Mouse (Mus musculus): Measurements from ENCODE around the gene Cdc42se1.

Gene Cdc42se1

DNA sequence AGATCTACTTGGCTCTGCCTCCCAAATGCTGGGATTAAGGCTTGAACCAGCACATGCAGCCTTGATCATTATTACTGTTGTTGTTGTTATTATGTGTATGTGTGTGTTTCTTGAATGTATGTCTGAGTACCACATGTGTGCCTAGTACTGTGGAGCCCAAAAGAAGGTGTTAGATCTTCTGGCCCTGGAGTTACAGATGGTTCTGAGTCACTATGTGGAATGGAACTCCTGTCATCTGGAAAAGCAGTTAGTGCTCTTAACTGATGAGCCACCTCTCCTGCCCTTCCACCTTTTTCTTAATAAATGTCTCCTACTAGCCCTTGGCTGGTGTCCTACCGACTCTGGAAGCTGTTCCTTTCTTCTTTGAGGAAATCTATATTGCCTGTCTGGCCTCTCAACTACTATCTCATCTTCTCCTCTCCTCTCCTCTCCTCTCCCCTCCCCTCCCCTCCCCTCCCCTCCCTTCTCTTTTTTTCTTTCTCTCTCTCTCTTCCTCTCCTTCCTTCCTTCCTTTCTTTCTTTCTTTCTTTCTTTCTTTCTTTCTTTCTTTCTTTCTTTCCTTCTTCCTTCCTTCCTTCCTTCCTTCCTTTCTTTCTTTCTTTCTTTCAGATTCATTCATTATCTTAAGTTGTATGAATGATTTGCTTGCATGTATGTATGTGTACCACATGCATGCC is 19.3 kb downstream of the Cdc42se1 start:
- no peak for DNase-seq (ENCODE audit: low spot score in 2 of 2)

DNA sequence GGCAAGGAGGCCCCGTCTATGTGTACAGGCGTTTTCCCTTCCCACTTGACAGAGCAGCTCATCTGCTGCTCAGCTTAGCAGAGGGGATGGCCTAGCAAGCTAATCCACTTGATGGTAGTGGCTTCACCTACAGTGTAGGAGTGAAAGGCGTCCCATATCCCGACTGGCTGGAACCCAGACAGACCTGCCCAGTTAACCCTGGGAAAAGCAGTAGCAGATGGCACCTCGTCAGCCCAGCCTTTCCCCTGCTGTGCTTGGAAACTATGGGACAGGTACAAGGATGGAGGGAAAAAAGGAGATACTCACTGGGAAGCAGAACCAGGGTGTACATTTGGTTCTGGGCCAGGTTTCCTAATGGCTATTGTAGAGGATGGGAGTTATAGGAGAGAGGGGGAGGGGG is 21.8 kb downstream of the Cdc42se1 start:
- DNase-seq (ENCODE audit: low spot score in 2 of 2), result no peak

DNA sequence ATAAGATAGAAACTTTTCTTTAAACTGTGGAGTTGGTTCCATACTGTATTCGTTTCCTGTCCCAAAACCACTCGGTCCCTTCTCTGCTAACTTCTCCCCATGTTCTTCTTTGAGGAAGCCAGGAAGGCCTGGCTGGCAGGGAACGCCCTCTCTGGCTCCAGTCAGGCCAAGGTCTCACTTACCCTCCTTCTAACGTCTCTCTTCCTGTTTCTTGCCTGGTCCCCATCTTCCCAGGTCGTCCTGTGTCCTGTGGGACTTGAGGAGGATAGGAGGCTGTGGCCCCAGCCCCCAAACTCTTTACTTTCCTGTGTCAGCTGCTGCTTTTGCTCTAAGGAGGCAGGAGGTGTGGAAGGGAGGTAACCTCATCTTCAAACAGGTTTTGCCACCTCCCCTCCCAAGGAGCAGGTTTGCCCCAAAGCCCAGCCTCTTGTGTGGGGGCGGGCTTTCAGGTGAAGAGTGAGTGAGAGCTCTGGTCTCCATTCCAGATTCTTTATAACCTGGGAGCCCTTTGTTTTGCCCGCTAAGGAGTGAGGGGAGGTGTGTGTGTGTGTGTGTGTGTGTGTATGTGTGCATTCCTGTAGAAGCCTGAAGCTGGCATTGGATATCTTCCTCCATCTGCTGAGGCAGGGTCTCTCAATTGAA is 22.4 kb downstream of the Cdc42se1 start, which contains the start of gene Bnipl:
Gene Bnipl, minus strand, starts transcription at position 411 of the 642 bp plus-strand sequence.
- no peak for DNase-seq (ENCODE audit: low spot score in 2 of 2)

DNA sequence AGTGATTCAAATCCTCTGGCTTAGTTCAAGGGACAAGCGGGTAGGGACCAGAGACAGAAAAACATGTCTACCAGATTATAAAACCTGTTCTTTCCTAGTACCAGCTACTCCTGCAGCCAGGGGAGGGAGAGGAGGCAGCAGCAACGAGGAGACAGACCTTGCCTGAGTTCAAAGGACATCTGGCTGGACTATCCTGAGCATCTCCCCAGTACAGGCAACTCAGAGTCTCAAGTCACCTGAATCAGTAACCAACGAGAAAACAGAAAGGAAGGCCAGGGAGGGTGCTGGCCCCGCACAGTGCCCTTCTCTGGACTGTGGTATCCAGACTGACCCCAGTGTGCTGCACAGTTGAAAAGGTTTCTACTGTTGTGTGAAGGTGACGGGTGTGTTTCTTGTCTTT is 28.4 kb downstream of the Cdc42se1 start:
- DNase-seq (ENCODE audit: low spot score in 2 of 2), result no peak

DNA sequence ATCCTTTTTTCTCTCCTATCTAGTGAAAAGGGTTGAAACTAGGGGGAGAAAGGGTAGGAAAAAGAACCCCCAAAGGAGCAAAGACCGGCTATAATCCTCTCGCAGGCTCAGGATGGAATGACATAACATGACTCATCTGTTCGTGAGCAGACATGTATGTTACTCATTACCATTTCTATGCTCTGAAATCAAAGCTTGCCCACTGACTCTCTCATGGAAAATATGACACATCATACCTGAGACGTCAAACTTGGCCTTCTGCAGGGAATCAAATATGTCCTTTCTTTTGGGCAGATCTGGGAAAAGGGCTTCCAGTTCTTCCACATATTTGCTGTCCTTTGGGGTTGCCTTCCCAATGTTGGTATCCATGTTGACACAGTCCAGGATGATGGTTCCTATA is 33.4 kb downstream of the Cdc42se1 start:
- DNase-seq (ENCODE audit: low spot score in 2 of 2), result no peak

DNA sequence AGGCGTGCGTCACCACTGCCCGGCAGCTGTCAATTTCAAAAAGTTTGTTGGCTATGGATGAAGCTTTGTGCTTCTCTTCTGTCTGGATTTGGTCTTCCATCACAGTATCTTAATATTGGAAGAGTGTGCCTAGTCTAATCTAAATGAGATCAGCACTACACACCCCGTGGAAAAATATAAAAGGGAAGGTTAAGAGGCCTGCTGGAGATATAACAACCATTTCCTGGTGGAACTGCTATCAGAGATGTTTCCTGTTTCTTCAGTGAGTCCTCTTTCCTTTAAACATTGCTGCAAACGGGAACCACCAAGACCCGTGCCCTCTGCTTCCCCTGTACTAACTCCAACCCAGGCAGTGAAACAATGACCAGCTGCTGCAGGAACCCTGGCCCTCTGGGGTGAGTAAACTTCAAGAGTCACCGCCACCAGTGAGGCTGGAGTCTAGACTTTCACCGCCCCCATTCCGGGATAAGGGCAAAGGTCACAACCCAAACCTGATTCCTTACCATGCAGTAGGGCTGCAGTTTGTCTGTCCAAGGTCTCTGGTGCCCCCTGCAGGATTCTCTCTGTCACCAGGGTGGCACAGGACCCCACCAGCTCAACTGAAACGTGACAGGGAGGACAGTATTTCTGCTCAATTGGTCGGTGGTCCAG is 34.7 kb downstream of the Cdc42se1 start:
- DNase-seq (ENCODE audit: low spot score in 2 of 2), result peak; percentile 78 to 88

DNA sequence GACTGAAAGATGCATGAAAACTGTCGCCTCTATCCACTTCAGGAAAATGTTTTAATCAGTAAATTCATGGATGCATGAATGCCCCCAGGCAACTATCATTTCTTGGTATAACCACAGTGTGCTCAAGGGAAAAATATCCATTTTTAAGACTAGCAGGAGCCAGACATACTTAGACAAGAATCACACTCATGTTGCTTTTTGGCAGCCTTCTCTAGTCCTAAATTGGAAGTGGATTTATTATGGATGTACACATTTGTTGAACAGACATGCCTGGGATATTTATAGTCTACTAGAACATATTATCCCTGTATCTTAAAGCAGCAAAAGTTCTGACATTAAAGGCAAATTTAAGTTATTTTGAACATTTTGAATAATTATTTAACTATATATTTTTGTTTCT is 36.2 kb downstream of the Cdc42se1 start:
- no peak for DNase-seq (ENCODE audit: low spot score in 2 of 2)

DNA sequence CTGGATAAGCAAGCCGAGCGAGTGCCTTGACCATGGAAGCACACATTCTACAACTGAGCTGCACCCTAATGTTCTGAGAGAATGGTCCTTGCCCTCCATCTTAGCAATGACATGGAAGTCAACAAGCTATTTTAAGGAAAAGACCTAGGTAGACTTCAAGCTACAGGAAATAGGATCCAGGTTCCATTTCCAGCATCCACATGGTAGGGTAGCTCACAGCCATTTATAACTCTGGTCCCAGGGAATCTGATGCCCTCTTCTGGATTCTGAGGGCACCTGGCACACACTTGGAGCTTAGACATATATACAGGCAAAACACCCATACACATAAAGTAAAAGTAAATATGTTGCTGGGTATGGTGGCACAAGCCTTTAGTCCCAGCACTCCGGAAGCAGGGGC is 37.5 kb downstream of the Cdc42se1 start:
- DNase-seq (ENCODE audit: low spot score in 2 of 2), result no peak

DNA sequence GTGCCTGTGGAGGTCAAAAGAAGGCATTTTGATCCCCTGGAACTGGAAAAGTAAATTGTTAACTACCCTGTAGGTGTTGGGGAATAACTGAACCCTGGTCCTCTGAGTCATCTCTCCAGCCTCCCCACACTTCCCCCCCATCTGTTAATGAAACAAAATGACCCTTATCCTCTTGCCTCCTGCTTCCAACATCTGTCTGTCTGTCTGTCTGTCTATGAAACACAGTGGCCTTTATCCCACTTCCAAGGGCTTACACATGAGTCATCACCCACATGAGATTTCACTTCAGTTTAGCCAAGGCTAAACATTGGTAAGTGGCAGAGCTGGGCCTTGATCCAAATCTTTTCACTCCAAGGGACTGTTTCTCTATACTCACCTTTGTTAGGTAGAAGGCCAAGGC is 39.3 kb downstream of the Cdc42se1 start:
- no peak for DNase-seq (ENCODE audit: low spot score in 2 of 2)

DNA sequence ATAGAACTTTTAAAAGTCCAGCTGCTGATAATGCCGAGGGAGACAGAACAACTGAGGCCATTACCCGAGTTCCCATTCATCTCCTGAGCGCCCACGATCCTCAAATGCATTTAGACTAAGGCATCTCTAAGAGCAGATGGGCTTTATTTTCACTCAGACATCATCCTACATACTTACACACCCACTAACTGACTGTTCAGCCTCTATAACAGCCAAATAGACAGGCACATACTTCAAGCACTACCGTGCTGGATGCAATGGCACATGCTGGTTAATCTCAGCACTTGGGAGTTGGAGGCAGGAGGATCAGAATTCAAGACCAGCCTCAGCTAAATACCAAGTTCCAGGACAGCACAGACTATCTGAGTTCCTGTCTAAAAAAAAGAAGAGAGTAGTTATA is 41.3 kb downstream of the Cdc42se1 start:
- DNase-seq (ENCODE audit: low spot score in 2 of 2), result no peak

DNA sequence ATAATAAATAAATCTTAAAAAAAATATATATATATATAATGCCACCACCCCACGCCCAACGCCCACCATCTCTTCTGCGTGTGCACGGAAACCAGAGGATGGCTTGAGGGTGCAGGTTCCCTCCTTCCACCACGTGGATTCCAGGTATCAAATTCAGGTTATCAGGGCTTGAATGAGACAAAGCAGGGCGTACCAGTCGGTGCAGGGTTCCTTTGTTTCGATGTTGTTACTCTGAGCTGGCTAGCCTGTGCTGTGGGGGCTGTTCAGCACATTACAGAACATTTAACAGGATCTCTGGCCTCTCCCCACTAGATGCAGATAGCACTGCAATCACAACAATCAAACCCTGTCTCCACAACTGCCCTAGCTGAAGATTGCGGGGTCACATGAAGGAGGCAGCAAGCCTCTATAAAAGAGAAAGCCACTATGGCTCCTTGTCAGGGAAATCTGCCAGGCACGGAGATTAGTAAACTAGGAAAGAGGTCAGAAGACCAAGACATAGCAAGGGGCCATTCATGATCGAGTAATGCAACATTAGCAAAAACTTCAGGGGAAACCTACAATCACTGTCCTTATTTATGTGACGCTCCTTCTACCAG is 42.3 kb downstream of the Cdc42se1 start:
- no peak for DNase-seq (ENCODE audit: low spot score in 2 of 2)

DNA sequence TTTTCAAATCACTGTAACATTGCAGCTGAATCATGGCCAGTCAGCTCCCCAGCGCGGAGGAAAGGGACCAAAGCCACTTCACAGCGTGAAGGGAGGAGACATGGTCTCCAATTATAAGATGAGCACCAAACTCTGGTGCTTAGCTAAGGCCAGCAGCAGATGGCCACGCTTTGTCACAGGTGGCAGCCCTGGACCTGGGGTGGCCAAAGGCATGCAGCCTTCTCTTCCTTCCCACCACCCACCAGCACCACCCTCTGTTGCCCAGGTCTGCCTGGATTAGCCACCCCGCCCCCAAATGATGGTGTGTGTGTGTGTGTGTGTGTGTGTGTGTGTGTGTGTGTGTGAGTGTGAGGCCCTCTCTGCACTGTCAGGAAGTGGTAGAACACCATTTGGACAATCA is 44.9 kb downstream of the Cdc42se1 start:
- DNase-seq (ENCODE audit: low spot score in 2 of 2), result no peak

DNA sequence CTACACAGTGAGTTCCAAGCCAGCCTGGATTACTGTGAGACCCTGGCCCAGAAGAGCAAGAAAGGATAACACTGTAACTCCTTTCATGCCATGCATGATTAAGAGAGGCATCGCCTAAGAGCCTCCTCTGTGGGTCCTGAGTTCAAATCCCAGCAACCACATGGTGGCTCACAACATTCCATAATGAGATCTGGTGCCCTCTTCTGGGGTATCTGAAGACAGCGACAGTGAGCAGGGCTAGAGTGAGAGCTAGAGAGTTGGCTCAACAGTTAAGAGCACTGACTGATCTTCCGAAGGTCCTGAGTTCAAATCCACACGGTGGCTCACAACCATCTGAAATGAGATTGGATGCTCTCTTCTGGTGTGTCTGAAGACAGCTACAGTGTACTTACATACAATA is 45.9 kb downstream of the Cdc42se1 start:
- no peak for DNase-seq (ENCODE audit: low spot score in 2 of 2)

DNA sequence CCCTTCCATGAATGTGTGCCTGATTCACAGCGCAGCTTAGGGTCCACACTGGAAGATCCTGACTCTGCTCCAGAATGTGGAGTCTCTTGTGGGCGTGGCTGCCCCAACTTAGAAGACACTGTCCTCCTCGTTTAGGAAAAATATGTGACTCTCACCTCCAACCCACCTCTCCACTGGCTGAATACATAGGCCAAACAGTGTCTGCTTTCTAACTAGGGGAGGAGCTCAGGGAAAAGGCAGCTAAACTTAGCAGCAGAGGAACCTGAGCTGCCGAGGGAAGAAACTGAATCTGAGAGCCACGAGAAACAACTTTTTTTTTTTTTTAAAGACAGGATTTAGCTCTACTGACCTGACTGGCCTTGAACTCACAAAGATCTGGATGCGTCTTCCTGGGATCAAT is 46.6 kb downstream of the Cdc42se1 start:
- no peak for DNase-seq (ENCODE audit: low spot score in 2 of 2)

DNA sequence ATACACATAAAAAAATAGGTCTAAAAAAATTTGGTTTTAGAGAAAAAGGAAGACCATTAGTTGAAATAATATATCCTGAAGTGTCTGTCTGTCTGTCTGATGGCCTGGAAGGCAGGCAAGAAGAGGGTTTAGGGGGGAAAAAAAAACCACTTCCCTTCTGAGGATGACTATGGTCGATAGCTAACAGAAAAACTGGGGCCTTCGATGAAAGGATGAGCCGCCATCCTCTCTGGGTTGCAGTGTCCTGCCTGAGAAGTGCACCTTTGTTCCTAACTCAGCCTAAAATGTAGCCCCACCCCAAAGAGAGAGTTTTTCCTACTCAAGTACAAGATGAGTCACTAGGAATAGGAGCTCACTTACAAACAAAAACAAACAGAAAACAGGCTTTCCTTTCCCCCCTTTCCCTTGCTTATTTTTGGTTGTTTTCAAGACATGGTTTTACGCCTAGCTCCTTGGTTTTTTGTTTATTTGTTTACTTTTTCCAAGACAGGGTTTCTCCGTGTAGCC is 47.9 kb downstream of the Cdc42se1 start:
- DNase-seq (ENCODE audit: low spot score in 2 of 2), result no peak

DNA sequence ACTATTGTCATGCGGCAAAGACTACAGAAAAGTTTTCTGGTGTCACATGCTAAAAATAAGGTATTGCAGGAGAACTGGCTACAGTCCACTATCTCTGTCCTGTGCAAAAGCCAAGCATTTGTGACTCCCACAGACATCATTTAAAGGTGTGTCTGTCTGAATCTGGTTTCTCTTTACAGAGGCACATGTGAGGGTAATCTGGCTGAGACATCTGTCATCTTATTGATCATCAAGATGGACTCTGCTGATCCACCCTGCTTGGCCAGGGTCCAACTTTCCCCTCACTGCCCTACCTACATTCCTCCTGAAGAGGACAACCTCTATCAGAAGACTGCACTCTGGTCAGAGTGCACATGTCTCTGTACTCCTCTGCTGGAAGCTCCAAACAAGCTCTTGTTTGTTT is 48.6 kb downstream of the Cdc42se1 start:
- no peak for DNase-seq (ENCODE audit: low spot score in 2 of 2)

DNA sequence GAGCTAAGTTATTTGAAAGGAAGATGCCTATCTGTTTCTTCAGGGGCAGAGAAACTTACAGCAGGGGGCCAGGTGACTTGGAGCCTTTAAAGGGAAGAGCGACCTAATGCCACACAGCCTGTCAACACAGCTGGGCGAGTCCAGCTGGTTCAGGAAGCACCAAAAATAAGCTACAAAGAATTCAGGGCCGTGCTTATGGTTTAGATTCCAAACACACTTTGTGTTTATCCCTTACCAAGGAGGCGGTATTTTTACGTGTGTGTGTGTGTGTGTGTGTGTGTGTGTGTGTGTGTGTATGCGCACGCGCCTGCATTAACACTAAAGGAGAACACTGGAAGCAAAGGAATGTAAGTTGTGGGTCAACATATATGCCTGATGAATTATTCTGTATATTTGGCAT is 52.2 kb downstream of the Cdc42se1 start:
- no peak for DNase-seq (ENCODE audit: low spot score in 2 of 2)

DNA sequence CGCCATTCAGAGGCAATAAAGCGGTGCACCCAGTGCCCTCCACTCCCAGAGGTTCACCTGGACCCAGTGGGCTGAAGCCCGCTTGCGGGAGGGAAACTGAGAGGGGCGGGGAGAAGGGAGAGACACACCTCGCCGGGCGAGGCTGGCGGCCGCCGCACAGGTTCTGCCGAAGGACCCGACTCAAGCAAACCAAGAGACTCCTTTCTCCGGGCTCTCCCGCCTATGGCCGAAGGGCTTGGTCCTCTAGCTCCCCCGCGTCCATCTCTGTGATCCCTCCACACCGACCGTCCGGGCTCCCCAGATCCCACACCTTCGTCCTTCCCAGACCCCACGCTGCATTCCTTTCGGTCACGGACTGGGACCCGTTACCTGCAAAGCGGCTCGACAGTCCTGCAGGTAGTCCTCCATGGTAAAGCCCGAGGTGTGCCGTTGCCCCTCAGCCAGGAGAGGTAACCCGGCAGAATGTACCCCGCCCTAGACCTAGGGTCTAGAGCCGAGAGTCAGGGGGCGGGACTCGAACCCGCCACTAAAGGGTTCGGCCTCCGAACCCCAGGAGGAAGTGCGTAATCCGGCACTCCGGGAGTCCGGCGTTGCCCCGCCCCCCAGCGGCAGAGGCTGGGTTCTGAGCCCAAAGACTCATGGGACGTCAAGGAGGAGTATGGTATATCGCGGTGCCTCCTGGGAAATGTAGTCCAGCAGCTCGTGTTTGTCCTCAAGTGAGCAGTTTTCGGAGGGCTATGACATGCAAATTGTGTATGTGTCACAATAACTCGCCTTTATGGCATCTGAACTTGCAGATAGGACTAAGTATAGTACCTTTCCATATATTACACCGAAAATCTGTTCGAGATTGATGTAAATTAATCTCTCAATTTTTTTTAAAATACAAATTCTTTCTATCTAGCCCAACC is 52.9 kb downstream of the Cdc42se1 start, which contains the start of the genes Mindy1 and Prune1:
Gene Mindy1, plus strand, starts transcription at position 130 of the 911 bp plus-strand sequence.
Gene Prune1, minus strand, starts transcription at position 861 of the 911 bp plus-strand sequence.
- DNase-seq (ENCODE audit: low spot score in 2 of 2), result peak; percentile 99

DNA sequence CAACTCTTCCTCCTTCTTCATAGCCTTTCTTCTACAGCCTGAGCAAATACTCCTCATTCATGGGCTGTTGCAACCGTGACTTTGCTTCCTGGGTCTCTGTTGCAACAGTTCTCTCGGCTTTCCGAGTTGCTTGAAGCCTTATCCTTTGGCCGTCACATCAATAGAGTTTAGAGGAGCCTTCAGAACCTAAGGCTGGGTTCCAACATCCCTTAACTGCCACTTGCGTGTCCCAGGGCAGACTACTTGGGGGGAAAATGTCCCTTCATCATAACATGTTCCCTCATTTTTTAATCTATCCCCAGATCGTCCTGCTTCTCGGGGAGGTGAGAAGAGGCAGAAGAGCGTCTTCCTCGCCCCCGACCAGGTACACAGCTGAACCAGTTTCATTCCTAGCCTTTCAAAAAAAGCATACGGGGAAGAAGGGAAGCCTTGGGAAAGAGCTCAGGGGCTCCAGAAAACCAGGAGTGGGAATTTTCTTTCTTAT is 53.9 kb downstream of the Cdc42se1 start:
- DNase-seq (ENCODE audit: low spot score in 2 of 2), result peak; percentile 58 to 79

DNA sequence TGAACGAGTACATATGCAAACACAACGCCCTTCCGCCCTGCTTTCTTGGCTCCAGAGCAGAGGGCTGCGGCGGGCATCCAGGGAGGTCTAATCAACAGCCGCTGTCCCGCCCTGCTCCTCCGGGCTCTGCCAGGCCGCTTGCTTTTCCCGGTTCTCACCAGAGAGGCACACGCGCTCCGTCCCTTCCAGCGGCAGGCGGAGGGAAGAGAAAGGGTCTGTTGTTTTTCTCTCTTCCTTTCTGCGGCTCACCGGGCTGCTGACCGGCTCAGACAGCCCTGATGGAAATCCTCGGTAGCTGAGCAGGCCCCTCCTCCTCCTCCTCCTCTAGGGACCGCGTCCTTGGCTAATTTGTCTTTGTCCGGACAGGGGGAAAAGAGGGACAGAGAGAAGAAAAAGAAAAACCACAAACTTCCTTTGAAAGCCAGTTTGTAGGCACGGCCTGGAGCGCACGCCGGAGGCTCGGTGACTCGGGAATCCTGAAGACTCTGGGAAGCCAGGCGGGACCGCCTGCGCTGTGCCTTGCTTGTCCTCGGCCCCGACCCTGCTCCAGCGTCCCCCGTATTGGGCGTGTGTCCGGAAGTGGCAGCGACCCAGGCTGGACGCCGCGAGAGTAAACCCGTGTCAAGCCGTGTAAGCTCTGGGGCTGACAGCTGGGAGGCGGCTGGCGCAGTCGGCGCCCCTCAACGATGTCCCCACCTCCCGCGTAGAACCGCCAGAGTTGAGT is 54.5 kb downstream of the Cdc42se1 start:
- DNase-seq (ENCODE audit: low spot score in 2 of 2), result peak; percentile 84 to 91

DNA sequence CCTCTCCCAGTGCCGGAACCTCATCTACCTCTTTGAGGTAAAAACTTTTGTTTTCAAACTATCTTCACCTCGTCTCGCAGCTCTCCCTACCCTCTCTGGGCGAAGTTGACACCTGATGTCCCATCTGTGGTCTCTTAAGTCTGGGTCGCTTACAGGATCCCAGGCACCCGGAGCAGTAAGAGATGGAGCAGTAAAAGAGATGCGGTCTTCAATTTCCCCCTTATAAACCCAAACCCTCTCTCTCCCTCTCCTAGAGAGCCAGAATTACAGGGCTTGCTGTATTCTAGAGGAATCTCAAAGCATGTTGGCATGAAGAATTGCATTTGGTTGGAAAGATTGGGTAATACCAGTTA is 55.0 kb downstream of the Cdc42se1 start:
- no peak for DNase-seq (ENCODE audit: low spot score in 2 of 2)

All from spleen, postnatal 4 days (tissue).